Mouse (Mus musculus) small intestine, adult 2 months (tissue): ENCODE results near the gene Ak4.

ENCODE experiments used
- CTCF ChIP-seq: fragments of 200-500 bp; IDR thresholded peaks from 2 replicates; pipeline ENCODE4 v1.5.1; 2012; ENCODE audit warnings: low read depth, mild to moderate bottlenecking, control low read depth, inconsistent platforms, low read length, moderate library complexity, mixed read lengths; ENCODE audit not compliant: insufficient replicate concordance, insufficient read length; ENCODE audit errors: extremely low read depth
- POLR2A ChIP-seq: fragments of 200-500 bp; IDR thresholded peaks from 2 replicates; pipeline ENCODE4 v1.6.1; 2012; ENCODE audit warnings: low read depth, mild to moderate bottlenecking, control low read depth, inconsistent platforms, low read length, moderate library complexity

DNA sequence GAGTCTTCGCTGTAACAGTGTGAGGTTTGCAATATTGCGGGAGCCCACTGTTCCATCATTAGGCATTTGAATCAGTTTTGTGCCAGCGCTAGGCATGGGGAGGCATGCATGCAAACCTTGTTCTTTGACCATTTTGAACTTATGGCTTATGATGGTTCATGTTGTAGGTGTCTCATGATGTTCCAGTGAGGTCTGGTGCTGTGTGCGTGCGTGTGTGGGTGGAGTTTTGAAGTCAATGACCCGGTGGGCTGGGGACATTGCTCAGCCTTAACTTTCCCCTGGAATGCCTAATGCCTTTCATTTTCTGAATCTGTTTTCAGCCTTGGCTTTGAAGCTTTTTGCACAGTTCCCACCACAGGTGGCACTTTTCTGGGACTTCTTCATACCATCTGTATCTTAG, 10.9 kb downstream of the Ak4 start:
- TF ChIP-seq POLR2A, result no peak
- no peak for TF ChIP-seq CTCF
